Mouse (Mus musculus): ENCODE results near the gene Sectm1b.

DNA sequence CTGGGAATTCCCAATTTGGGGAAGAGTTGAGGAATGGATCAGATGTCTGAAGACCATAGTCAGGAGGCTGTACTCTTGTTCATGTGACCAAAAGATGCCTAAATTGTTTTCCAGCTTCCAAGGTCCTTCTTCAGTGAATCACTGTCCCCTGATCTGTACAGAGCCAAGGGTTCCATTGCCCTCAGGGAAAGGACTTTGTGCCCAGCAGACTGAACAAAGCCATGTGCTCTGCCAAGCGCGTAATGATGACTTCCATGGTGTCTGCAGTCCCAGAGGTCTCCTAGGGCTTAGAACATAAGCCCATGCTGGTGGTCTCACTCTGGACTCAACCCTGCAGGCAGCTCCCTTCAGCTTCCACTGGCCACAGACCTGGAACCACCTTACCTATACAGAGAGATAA is 4.5 kb upstream of the Sectm1b start:
- TF ChIP-seq CTCF (IDR thresholded peaks at IDR 0.05; ENCODE audit: control insufficient read depth, insufficient read depth, insufficient read length) = no peak
- TF ChIP-seq MYOD1 (IDR thresholded peaks at IDR 0.05; ENCODE audit: control insufficient read depth, insufficient read length, low read depth) = no peak
- no peak for TF ChIP-seq USF1 (IDR thresholded peaks at IDR 0.05; ENCODE audit: low read depth)
- no peak for TF ChIP-seq CEBPB (IDR thresholded peaks at IDR 0.05; ENCODE audit: low read depth)
- TF ChIP-seq FOSL1 (IDR thresholded peaks at IDR 0.05; ENCODE audit: insufficient read depth, low read length, poor library complexity, severe bottlenecking) = no peak
- no peak for TF ChIP-seq MYOG (IDR thresholded peaks at IDR 0.05; ENCODE audit: control insufficient read depth, extremely low read depth, insufficient read length)
- TF ChIP-seq MAX (IDR thresholded peaks at IDR 0.05) = no peak

Measured in C2C12 (cell line).